Comparison of ENCODE assay signal across 16 mouse cellular contexts in the genomic region with DNA sequence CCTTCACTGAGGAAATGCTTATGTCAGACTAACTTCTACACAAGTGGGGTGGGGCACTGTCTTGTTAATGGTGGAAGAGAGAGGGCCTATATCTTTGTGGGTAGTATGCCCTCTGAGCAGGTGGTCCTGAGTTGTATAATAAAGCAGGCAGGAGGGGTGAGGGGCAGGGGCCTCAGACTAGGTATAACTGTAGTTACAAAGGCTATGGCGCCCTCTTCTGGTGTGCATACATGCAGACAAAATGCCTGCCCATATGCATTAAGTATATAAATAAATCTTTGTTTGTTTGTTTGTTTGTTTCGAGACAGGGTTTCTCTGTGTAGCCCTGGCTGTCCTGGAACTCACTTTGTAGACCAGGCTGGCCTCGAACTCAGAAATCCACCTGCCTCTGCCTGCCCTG. TPM values are rescaled to one million over a fixed set of nuclear protein-coding genes. Genes with fewer than 3 reads are reported as not detected.
DNase-seq lines count a peak whose midpoint lies in the region; ATAC-seq and TF ChIP-seq lines count a peak whose summit lies in the region.
"Had no signal": no experiment of that assay in that cellular context is flagged by ENCODE, and none has a peak within 500 bp of the region (broad histone marks: within the 10 kb centered on the region; RNA-seq: fewer than 3 reads in every experiment).

No protein-coding gene starts in this region.

- no peak overlapping the region for H3K9ac ChIP-seq in forebrain, embryonic 14.5 days (ENCODE audit: low read length)
- H3K9ac ChIP-seq in forebrain, embryonic 12.5 days, result no peak overlapping the region
- H3K9ac ChIP-seq: heart, embryonic 15.5 days; hindbrain, embryonic 15.5 days; limb, embryonic 12.5 days had no signal

- H3K4me1 ChIP-seq in forebrain, embryonic 14.5 days (ENCODE audit: control insufficient read depth, insufficient read depth, low read length), result no peaks in the 10 kb centered on the region
- H3K4me1 ChIP-seq in forebrain, embryonic 12.5 days, result no peaks in the 10 kb centered on the region
- no peaks in the 10 kb centered on the region for H3K4me1 ChIP-seq in thymus, adult 2 months (replicated peaks; ENCODE audit: control insufficient read depth, insufficient read depth, low read length)
- H3K4me1 ChIP-seq: heart, embryonic 15.5 days; hindbrain, embryonic 15.5 days; limb, embryonic 12.5 days had no signal

- peak; percentile 44 for DNase-seq in forebrain, embryonic 14.5 days (ENCODE audit: low spot score)
- DNase-seq in kidney, postnatal 36 days, result peak; percentile 6 to 39
- DNase-seq in kidney, adult 8-10 months, result no peak
- peak; percentile 6 for DNase-seq in thymus, adult 2 months
- no peak for DNase-seq in thymus, postnatal 36 days
- DNase-seq in lung, postnatal 36 days, result no peak
- DNase-seq: cerebellum, adult 11 months; kidney, postnatal 14 days; lung, adult 2 months; right cerebral cortex, postnatal 14 days had no signal

- no peak for ATAC-seq in forebrain, embryonic 14.5 days
- ATAC-seq in forebrain, embryonic 12.5 days (ENCODE audit: low FRiP score), result no peak

- no peak overlapping the region for H3K4me2 ChIP-seq in forebrain, embryonic 14.5 days (ENCODE audit: low read length)
- no peak overlapping the region for H3K4me2 ChIP-seq in forebrain, embryonic 12.5 days
- H3K4me2 ChIP-seq: heart, embryonic 15.5 days; hindbrain, embryonic 15.5 days; limb, embryonic 12.5 days had no signal

- TF ChIP-seq POLR2A in thymus, adult 2 months (IDR thresholded peaks at IDR 0.05; ENCODE audit: control insufficient read depth, extremely low read depth, insufficient read depth, low read length, poor library complexity), result no peak

- no peaks in the 10 kb centered on the region for H3K36me3 ChIP-seq in forebrain, embryonic 14.5 days (ENCODE audit: control insufficient read depth, insufficient read depth, low read length)
- no peaks in the 10 kb centered on the region; the same call in 1 of the 2 replicates for H3K36me3 ChIP-seq in forebrain, embryonic 12.5 days (replicated peaks)
- H3K36me3 ChIP-seq in thymus, adult 2 months (ENCODE audit: control insufficient read depth, insufficient read depth, low read length), result no peaks in the 10 kb centered on the region
- H3K36me3 ChIP-seq: heart, embryonic 15.5 days; hindbrain, embryonic 15.5 days had no signal

- H3K4me3 ChIP-seq in forebrain, embryonic 14.5 days (ENCODE audit: low read depth, low read length), result no peak overlapping the region
- H3K4me3 ChIP-seq in forebrain, embryonic 12.5 days (replicated peaks), result no peak overlapping the region
- no peak overlapping the region for H3K4me3 ChIP-seq in thymus, adult 2 months (ENCODE audit: control insufficient read depth, insufficient read depth, low read length)
- H3K4me3 ChIP-seq: erythroblast, embryonic 14.5 days; heart, embryonic 15.5 days; hindbrain, embryonic 15.5 days; limb, embryonic 12.5 days; myocyte had no signal

- no peak for TF ChIP-seq CTCF in thymus, adult 2 months (IDR thresholded peaks at IDR 0.05; ENCODE audit: borderline replicate concordance, control insufficient read depth, extremely low read depth, insufficient read depth, low read length, poor library complexity)

- 82% methylated on average over 3 of the region's 3 CpGs for WGBS in forebrain, embryonic 14.5 days
- WGBS in forebrain, embryonic 12.5 days, result 87% methylated on average over 3 of the region's 3 CpGs
- 96% methylated on average over 3 of the region's 3 CpGs for WGBS in thymus, adult 2 months

- no peak overlapping the region for H3K27ac ChIP-seq in forebrain, embryonic 14.5 days (ENCODE audit: low read depth, low read length)
- no peak overlapping the region for H3K27ac ChIP-seq in forebrain, embryonic 12.5 days
- H3K27ac ChIP-seq in thymus, adult 2 months (ENCODE audit: control insufficient read depth, insufficient read depth, low read length), result no peak overlapping the region
- H3K27ac ChIP-seq: heart, embryonic 15.5 days; hindbrain, embryonic 15.5 days; limb, embryonic 12.5 days had no signal

- no peaks in the 10 kb centered on the region for H3K9me3 ChIP-seq in forebrain, embryonic 14.5 days (replicated peaks; ENCODE audit: control insufficient read depth, low read length)
- H3K9me3 ChIP-seq in forebrain, embryonic 12.5 days, result no peaks in the 10 kb centered on the region
- H3K9me3 ChIP-seq: heart, embryonic 15.5 days; hindbrain, embryonic 15.5 days; limb, embryonic 12.5 days had no signal

- no peaks in the 10 kb centered on the region for H3K27me3 ChIP-seq in forebrain, embryonic 14.5 days (replicated peaks; ENCODE audit: control insufficient read depth, insufficient read depth, low read length)
- H3K27me3 ChIP-seq in forebrain, embryonic 12.5 days, result no peaks in the 10 kb centered on the region
- H3K27me3 ChIP-seq in thymus, adult 2 months (ENCODE audit: control insufficient read depth, insufficient read depth, low read length), result no peaks in the 10 kb centered on the region
- H3K27me3 ChIP-seq: heart, embryonic 15.5 days; hindbrain, embryonic 15.5 days; limb, embryonic 12.5 days had no signal

RNA-seq across cellular contexts. Expression of a gene that starts 19.1 kb away (rescaled TPM):
- 0.05 and 0.12 TPM in 2 replicates for polyA plus RNA-seq in forebrain, embryonic 14.5 days (2014; fragmentation: Nextera tagmentation; extraction: Ambion mirVana)
- polyA plus RNA-seq in forebrain, embryonic 12.5 days (2016; fragmentation: Nextera tagmentation; extraction: Ambion mirVana), result 0.13 and 0.24 TPM in 2 replicates
- polyA plus RNA-seq in thymus, adult 2 months (2012; rRNA removed), result 0.15 and 0.19 TPM in 2 replicates
- polyA plus RNA-seq: erythroblast, embryonic 14.5 days had no signal

RNA-seq across cellular contexts. Expression of a gene that starts 50.4 kb away (rescaled TPM):
- 121 and 131 TPM in 2 replicates for polyA plus RNA-seq in forebrain, embryonic 14.5 days (2014; fragmentation: Nextera tagmentation; extraction: Ambion mirVana)
- 256 and 263 TPM in 2 replicates for polyA plus RNA-seq in forebrain, embryonic 12.5 days (2016; fragmentation: Nextera tagmentation; extraction: Ambion mirVana)
- polyA plus RNA-seq in thymus, adult 2 months (2012; rRNA removed), result 76.2 and 96.6 TPM in 2 replicates

Comparison
In these comparisons a context has a peak if more than half of its experiments do, and no peak if none do; other contexts are left out.
1. DNase-seq: peak in forebrain, embryonic 14.5 days (single experiment), kidney, postnatal 36 days (2 of 2) and thymus, adult 2 months (single experiment); none in kidney, adult 8-10 months (0 of 2), thymus, postnatal 36 days (0 of 2) and lung, postnatal 36 days (single experiment).